Mouse (Mus musculus) ES-Bruce4 (cell line): ENCODE results near the gene Dapk2.

Source experiments
- CTCF ChIP-seq: IDR thresholded peaks from one replicate; pipeline ENCODE4 v1.8.1; 2011; ENCODE audit warnings: low read depth, low read length
- EP300 ChIP-seq: IDR thresholded peaks from 2 replicates; pipeline ENCODE4 v1.6.1; 2011; ENCODE audit warnings: low read depth, low read length; ENCODE audit not compliant: insufficient read depth
- POLR2A ChIP-seq: IDR thresholded peaks from one replicate; pipeline ENCODE4 v1.8.1; 2011; ENCODE audit warnings: low read length; ENCODE audit not compliant: insufficient read depth

DNA sequence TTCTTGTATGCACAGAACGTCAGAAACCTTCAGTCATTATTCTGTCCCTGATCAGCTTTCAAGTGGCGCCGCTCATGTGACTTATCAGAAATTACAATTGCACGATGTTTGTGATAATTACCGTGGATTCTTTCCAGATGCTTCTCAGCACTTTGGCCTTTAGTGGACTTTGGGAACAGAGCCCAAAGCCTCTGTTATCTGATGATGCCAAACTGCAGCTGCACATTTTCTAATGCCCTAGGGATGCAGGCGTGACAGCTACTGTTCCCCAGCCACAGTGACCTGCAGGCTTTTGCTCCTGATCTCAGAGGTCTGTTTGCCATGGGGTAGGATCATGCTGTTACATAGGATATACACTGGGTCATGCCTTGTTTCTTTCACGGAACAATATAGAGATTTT is 127.9 kb downstream of the Dapk2 start:
- TF ChIP-seq CTCF (no peak), POLR2A (no peak), EP300 (no peak)
